Mouse (Mus musculus) layer of hippocampus, adult 6 months (tissue): ENCODE measurements around the gene Eif4ebp2. TPM values are rescaled to one million over a fixed set of nuclear protein-coding genes. Genes with fewer than 3 reads are reported as not detected.

Experiments used
- long read RNA-seq, 2 experiments: library from polyadenylated mRNA; unstranded; transcript quantifications; one replicate each; pipeline ENCODE4 v2.0.0; 2019 to 2020
- polyA plus RNA-seq: library from polyadenylated mRNA; unstranded; fragments of <200 nt; fragmentation: Nextera tagmentation; gene quantifications from 2 replicates; pipeline ENCODE4 v1.2.3, GENCODE M21; 2021

Gene Eif4ebp2
- 8.5 and 11.7 TPM in 2 replicates for polyA plus RNA-seq
- long read RNA-seq, experiment 1, full-length matches to known transcripts = 3 of 14 reads
- long read RNA-seq, experiment 1, partial matches to known transcripts = 1 of 14 reads
- long read RNA-seq, experiment 1, other reads (novel, unspliced or antisense) = 10 of 14 reads
- long read RNA-seq, experiment 2, full-length matches to known transcripts = 6 of 36 reads
- long read RNA-seq, experiment 2, partial matches to known transcripts = 0 of 36 reads
- long read RNA-seq, experiment 2, other reads (novel, unspliced or antisense) = 30 of 36 reads

GRCm38 (mm10) chr10:61452645-61453044 is at the start of gene Eif4ebp2:
Eif4ebp2 (minus strand) TSS chr10:61452661.

GRCm38 (mm10) chr10:61475594-61476439 is 23.4 kb upstream of the Eif4ebp2 start, which contains the start of gene Lrrc20:
Lrrc20 (plus strand) TSS chr10:61475801.

DNA sequence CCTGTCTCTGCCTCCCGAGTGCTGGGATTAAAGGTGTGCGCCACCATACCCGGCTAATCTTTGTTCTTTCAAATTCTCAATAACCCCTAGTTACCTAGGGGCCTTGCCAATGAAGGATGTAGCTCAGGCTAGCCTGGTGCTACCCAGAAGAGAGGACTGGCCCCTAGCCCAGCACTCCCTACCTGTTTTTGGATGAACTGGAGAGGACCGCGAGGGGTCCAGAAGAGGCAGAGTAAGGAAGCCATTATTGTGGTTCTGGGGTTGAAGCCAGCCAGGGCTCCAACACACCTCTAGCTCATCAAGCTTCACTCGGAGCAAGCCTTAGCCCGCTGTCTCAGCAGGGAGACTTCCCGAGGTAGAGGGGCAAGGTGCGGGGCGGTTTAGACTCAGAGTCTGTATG is 34.8 kb downstream of the Eif4ebp2 start, which contains the start of gene Nodal:
Nodal (plus strand) TSS at position 301 of the 400 bp plus-strand sequence.

GRCm38 (mm10) chr10:61383021-61383714 is 69.3 kb downstream of the Eif4ebp2 start, which contains the start of gene Pald1:
Pald1 (minus strand) TSS chr10:61383530.

Other genes starting within 250 kb of the Eif4ebp2 start
- 0.09 and 0.16 TPM in 2 replicates for gene Adamts14, start 179.2 kb downstream of the Eif4ebp2 start, polyA plus RNA-seq
- gene Prf1, start 154.8 kb downstream of the Eif4ebp2 start, polyA plus RNA-seq = not detected in 2 replicates
- 3.0 and 3.5 TPM in 2 replicates for gene Pald1, start 69.1 kb downstream of the Eif4ebp2 start, polyA plus RNA-seq
- gene Nodal, start 34.7 kb downstream of the Eif4ebp2 start, polyA plus RNA-seq = 0.25 and 0.26 TPM in 2 replicates
- gene Lrrc20, start 23.1 kb upstream of the Eif4ebp2 start, polyA plus RNA-seq = 7.7 and 7.8 TPM in 2 replicates
- gene Npffr1, start 142.8 kb upstream of the Eif4ebp2 start, polyA plus RNA-seq = 3.0 and 3.6 TPM in 2 replicates
- gene Ppa1, start 195.9 kb upstream of the Eif4ebp2 start, polyA plus RNA-seq = 150 and 155 TPM in 2 replicates
- 116 and 121 TPM in 2 replicates for gene Sar1a, start 227.6 kb upstream of the Eif4ebp2 start, polyA plus RNA-seq
- gene Tysnd1, start 242.9 kb upstream of the Eif4ebp2 start, polyA plus RNA-seq = 28.5 and 35.3 TPM in 2 replicates